Mouse (Mus musculus) ES-Bruce4 (cell line): Measurements from ENCODE around the gene Tmem41b.

Experiments
- CTCF ChIP-seq: IDR thresholded peaks from one replicate; pipeline ENCODE4 v1.8.1; 2011; ENCODE audit warnings: low read depth, low read length
- EP300 ChIP-seq: IDR thresholded peaks from 2 replicates; pipeline ENCODE4 v1.6.1; 2011; ENCODE audit warnings: low read depth, low read length; ENCODE audit not compliant: insufficient read depth
- POLR2A ChIP-seq: IDR thresholded peaks from one replicate; pipeline ENCODE4 v1.8.1; 2011; ENCODE audit warnings: low read length; ENCODE audit not compliant: insufficient read depth

- no peak for TF ChIP-seq POLR2A
- TF ChIP-seq CTCF = no peak
- no peak for TF ChIP-seq EP300
Observed at GRCm38 (mm10) chr7:110005976-110006375, 19.2 kb upstream of the Tmem41b start.
